Mouse (Mus musculus): ENCODE results near the gene Slc44a5. TPM values are rescaled to one million over a fixed set of nuclear protein-coding genes. Genes with fewer than 3 reads are reported as not detected.

Slc44a5 gene
- polyA plus RNA-seq, 1 experiment, result 3.7 TPM

- H3K36me3 ChIP-seq (ENCODE audit: control insufficient read depth, insufficient read depth, low read length), result no peaks in the 10 kb centered on the region
- H3K27ac ChIP-seq (ENCODE audit: control insufficient read depth, insufficient read depth, low read depth, low read length), result no peak overlapping the region
- no peak overlapping the region for H3K4me3 ChIP-seq (ENCODE audit: control insufficient read depth, low read depth, low read length)
- no peak for TF ChIP-seq POLR2A (IDR thresholded peaks at IDR 0.05; ENCODE audit: control insufficient read depth, low read depth, low read length)
- TF ChIP-seq CTCF (IDR thresholded peaks at IDR 0.05; ENCODE audit: control insufficient read depth, insufficient read depth, insufficient replicate concordance, low read depth, low read length), result no peak
- H3K4me1 ChIP-seq (ENCODE audit: control insufficient read depth, insufficient read depth, low read length), result no peaks in the 10 kb centered on the region
- H3K27me3 ChIP-seq (ENCODE audit: control insufficient read depth, insufficient read depth, low read length), result no peaks in the 10 kb centered on the region
Observed at GRCm38 (mm10) chr3:154172593-154172965, 199.3 kb downstream of the Slc44a5 start.

- Histone ChIP-seq H3K4me1 (ENCODE audit: control insufficient read depth, insufficient read depth, low read length) (no peaks in the 10 kb centered on the region), H3K27me3 (ENCODE audit: control insufficient read depth, insufficient read depth, low read length) (no peaks in the 10 kb centered on the region), H3K4me3 (ENCODE audit: control insufficient read depth, low read depth, low read length) (no peak overlapping the region), H3K27ac (ENCODE audit: control insufficient read depth, insufficient read depth, low read depth, low read length) (no peak overlapping the region), H3K36me3 (ENCODE audit: control insufficient read depth, insufficient read depth, low read length) (no peaks in the 10 kb centered on the region)
- no peak for TF ChIP-seq CTCF (IDR thresholded peaks at IDR 0.05; ENCODE audit: control insufficient read depth, insufficient read depth, insufficient replicate concordance, low read depth, low read length)
- no peak for TF ChIP-seq POLR2A (IDR thresholded peaks at IDR 0.05; ENCODE audit: control insufficient read depth, low read depth, low read length)
Observed at GRCm38 (mm10) chr3:154173556-154173955, 200.3 kb downstream of the Slc44a5 start.

GRCm38 (mm10) chr3:154174031-154174430, 200.8 kb downstream of the Slc44a5 start:
- Histone ChIP-seq H3K4me3 (ENCODE audit: control insufficient read depth, low read depth, low read length) (no peak overlapping the region), H3K27me3 (ENCODE audit: control insufficient read depth, insufficient read depth, low read length) (no peaks in the 10 kb centered on the region), H3K4me1 (ENCODE audit: control insufficient read depth, insufficient read depth, low read length) (no peaks in the 10 kb centered on the region), H3K36me3 (ENCODE audit: control insufficient read depth, insufficient read depth, low read length) (no peaks in the 10 kb centered on the region), H3K27ac (ENCODE audit: control insufficient read depth, insufficient read depth, low read depth, low read length) (no peak overlapping the region)
- TF ChIP-seq CTCF (IDR thresholded peaks at IDR 0.05; ENCODE audit: control insufficient read depth, insufficient read depth, insufficient replicate concordance, low read depth, low read length) (no peak), POLR2A (IDR thresholded peaks at IDR 0.05; ENCODE audit: control insufficient read depth, low read depth, low read length) (no peak)

- Histone ChIP-seq H3K27me3 (ENCODE audit: control insufficient read depth, insufficient read depth, low read length) (no peaks in the 10 kb centered on the region), H3K36me3 (ENCODE audit: control insufficient read depth, insufficient read depth, low read length) (no peaks in the 10 kb centered on the region), H3K4me3 (ENCODE audit: control insufficient read depth, low read depth, low read length) (no peak overlapping the region), H3K4me1 (ENCODE audit: control insufficient read depth, insufficient read depth, low read length) (no peaks in the 10 kb centered on the region), H3K27ac (ENCODE audit: control insufficient read depth, insufficient read depth, low read depth, low read length) (no peak overlapping the region)
- TF ChIP-seq CTCF (IDR thresholded peaks at IDR 0.05; ENCODE audit: control insufficient read depth, insufficient read depth, insufficient replicate concordance, low read depth, low read length) (no peak), POLR2A (IDR thresholded peaks at IDR 0.05; ENCODE audit: control insufficient read depth, low read depth, low read length) (no peak)
Observed at GRCm38 (mm10) chr3:154174766-154175165, 201.5 kb downstream of the Slc44a5 start.

- no peaks in the 10 kb centered on the region for H3K4me1 ChIP-seq (ENCODE audit: control insufficient read depth, insufficient read depth, low read length)
- no peak for TF ChIP-seq CTCF (IDR thresholded peaks at IDR 0.05; ENCODE audit: control insufficient read depth, insufficient read depth, insufficient replicate concordance, low read depth, low read length)
- TF ChIP-seq POLR2A (IDR thresholded peaks at IDR 0.05; ENCODE audit: control insufficient read depth, low read depth, low read length), result no peak
- H3K27me3 ChIP-seq (ENCODE audit: control insufficient read depth, insufficient read depth, low read length), result no peaks in the 10 kb centered on the region
- H3K4me3 ChIP-seq (ENCODE audit: control insufficient read depth, low read depth, low read length), result no peak overlapping the region
- no peaks in the 10 kb centered on the region for H3K36me3 ChIP-seq (ENCODE audit: control insufficient read depth, insufficient read depth, low read length)
- no peak overlapping the region for H3K27ac ChIP-seq (ENCODE audit: control insufficient read depth, insufficient read depth, low read depth, low read length)
Observed at GRCm38 (mm10) chr3:154177665-154178305, 204.5 kb downstream of the Slc44a5 start.

GRCm38 (mm10) chr3:154179423-154179920, 206.2 kb downstream of the Slc44a5 start:
- Histone ChIP-seq H3K27ac (ENCODE audit: control insufficient read depth, insufficient read depth, low read depth, low read length) (no peak overlapping the region), H3K27me3 (ENCODE audit: control insufficient read depth, insufficient read depth, low read length) (no peaks in the 10 kb centered on the region), H3K4me1 (ENCODE audit: control insufficient read depth, insufficient read depth, low read length) (no peaks in the 10 kb centered on the region), H3K36me3 (ENCODE audit: control insufficient read depth, insufficient read depth, low read length) (no peaks in the 10 kb centered on the region), H3K4me3 (ENCODE audit: control insufficient read depth, low read depth, low read length) (no peak overlapping the region)
- TF ChIP-seq POLR2A (IDR thresholded peaks at IDR 0.05; ENCODE audit: control insufficient read depth, low read depth, low read length) (no peak), CTCF (IDR thresholded peaks at IDR 0.05; ENCODE audit: control insufficient read depth, insufficient read depth, insufficient replicate concordance, low read depth, low read length) (no peak)

GRCm38 (mm10) chr3:154182987-154183386, 209.8 kb downstream of the Slc44a5 start:
- H3K36me3 ChIP-seq (ENCODE audit: control insufficient read depth, insufficient read depth, low read length), result no peaks in the 10 kb centered on the region
- no peaks in the 10 kb centered on the region for H3K4me1 ChIP-seq (ENCODE audit: control insufficient read depth, insufficient read depth, low read length)
- H3K27ac ChIP-seq (ENCODE audit: control insufficient read depth, insufficient read depth, low read depth, low read length), result no peak overlapping the region
- TF ChIP-seq CTCF (IDR thresholded peaks at IDR 0.05; ENCODE audit: control insufficient read depth, insufficient read depth, insufficient replicate concordance, low read depth, low read length) (no peak), POLR2A (IDR thresholded peaks at IDR 0.05; ENCODE audit: control insufficient read depth, low read depth, low read length) (no peak)
- H3K27me3 ChIP-seq (ENCODE audit: control insufficient read depth, insufficient read depth, low read length), result no peaks in the 10 kb centered on the region
- H3K4me3 ChIP-seq (ENCODE audit: control insufficient read depth, low read depth, low read length), result no peak overlapping the region
